Mouse (Mus musculus): ENCODE measurements around the gene Syndig1. TPM values are rescaled to one million over a fixed set of nuclear protein-coding genes. Genes with fewer than 3 reads are reported as not detected.

Gene Syndig1
- polyA plus RNA-seq, 1 experiment from 2014 or later: 4.2 TPM

- no peak overlapping the region for H3K4me2 ChIP-seq
- no peaks in the 10 kb centered on the region for H3K36me3 ChIP-seq
- H3K27ac ChIP-seq: no peak overlapping the region
- no peaks in the 10 kb centered on the region for H3K9me3 ChIP-seq
- no peak for ATAC-seq (ENCODE audit: insufficient number of reproducible peaks, insufficient read depth, low FRiP score, low TSS enrichment, low read depth)
- no peak overlapping the region for H3K9ac ChIP-seq
- WGBS: 22% methylated on average over 2 of the region's 2 CpGs
- peaks cover 16% of the 10 kb centered on the region for H3K4me1 ChIP-seq
- no peak overlapping the region for H3K4me3 ChIP-seq
- no peaks in the 10 kb centered on the region for H3K27me3 ChIP-seq
These were observed 102.1 kb downstream of the Syndig1 start for GRCm38 (mm10) chr2:149931111-149931510.

GRCm38 (mm10) chr2:149932095-149932494 lies 103.1 kb downstream of the Syndig1 start:
- Histone ChIP-seq H3K4me3 (no peak overlapping the region), H3K36me3 (no peaks in the 10 kb centered on the region), H3K4me2 (no peak overlapping the region), H3K9me3 (no peaks in the 10 kb centered on the region), H3K9ac (no peak overlapping the region), H3K4me1 (peaks cover 16% of the 10 kb centered on the region), H3K27me3 (no peaks in the 10 kb centered on the region), H3K27ac (no peak overlapping the region)
- ATAC-seq (ENCODE audit: insufficient number of reproducible peaks, insufficient read depth, low FRiP score, low TSS enrichment, low read depth): no peak

- H3K9ac ChIP-seq: no peak overlapping the region
- H3K4me2 ChIP-seq: no peak overlapping the region
- WGBS: 20% methylated on average over 2 of the region's 2 CpGs
- no peaks in the 10 kb centered on the region for H3K27me3 ChIP-seq
- H3K27ac ChIP-seq: no peak overlapping the region
- no peak overlapping the region for H3K4me3 ChIP-seq
- no peaks in the 10 kb centered on the region for H3K9me3 ChIP-seq
- peaks cover 16% of the 10 kb centered on the region for H3K4me1 ChIP-seq
- no peaks in the 10 kb centered on the region for H3K36me3 ChIP-seq
- ATAC-seq (ENCODE audit: insufficient number of reproducible peaks, insufficient read depth, low FRiP score, low TSS enrichment, low read depth): no peak
These were observed 104.4 kb downstream of the Syndig1 start for GRCm38 (mm10) chr2:149933247-149933898.

GRCm38 (mm10) chr2:149934139-149934538 lies 105.1 kb downstream of the Syndig1 start:
- no peak for ATAC-seq (ENCODE audit: insufficient number of reproducible peaks, insufficient read depth, low FRiP score, low TSS enrichment, low read depth)
- H3K9ac ChIP-seq: no peak overlapping the region
- H3K4me3 ChIP-seq: no peak overlapping the region
- H3K27me3 ChIP-seq: no peaks in the 10 kb centered on the region
- H3K4me2 ChIP-seq: no peak overlapping the region
- no peaks in the 10 kb centered on the region for H3K36me3 ChIP-seq
- 16% methylated on average over 4 of the region's 4 CpGs for WGBS
- peaks cover 16% of the 10 kb centered on the region for H3K4me1 ChIP-seq
- H3K27ac ChIP-seq: no peak overlapping the region
- no peaks in the 10 kb centered on the region for H3K9me3 ChIP-seq

- no peak for ATAC-seq (ENCODE audit: insufficient number of reproducible peaks, insufficient read depth, low FRiP score, low TSS enrichment, low read depth)
- Histone ChIP-seq H3K4me1 (no peaks in the 10 kb centered on the region), H3K4me2 (no peak overlapping the region), H3K27me3 (no peaks in the 10 kb centered on the region), H3K4me3 (no peak overlapping the region), H3K36me3 (no peaks in the 10 kb centered on the region), H3K27ac (no peak overlapping the region), H3K9me3 (no peaks in the 10 kb centered on the region), H3K9ac (no peak overlapping the region)
- 73% methylated on average over 4 of the region's 4 CpGs for WGBS
These were observed 109.8 kb downstream of the Syndig1 start for GRCm38 (mm10) chr2:149938829-149939228.

GRCm38 (mm10) chr2:149939586-149939985 lies 110.6 kb downstream of the Syndig1 start:
- no peak for ATAC-seq (ENCODE audit: insufficient number of reproducible peaks, insufficient read depth, low FRiP score, low TSS enrichment, low read depth)
- 38% methylated on average over 2 of the region's 2 CpGs for WGBS
- no peaks in the 10 kb centered on the region for H3K36me3 ChIP-seq
- no peaks in the 10 kb centered on the region for H3K9me3 ChIP-seq
- H3K4me3 ChIP-seq: no peak overlapping the region
- no peak overlapping the region for H3K4me2 ChIP-seq
- no peak overlapping the region for H3K27ac ChIP-seq
- H3K9ac ChIP-seq: no peak overlapping the region
- H3K4me1 ChIP-seq: no peaks in the 10 kb centered on the region
- H3K27me3 ChIP-seq: no peaks in the 10 kb centered on the region

- H3K9ac ChIP-seq: no peak overlapping the region
- H3K27me3 ChIP-seq: no peaks in the 10 kb centered on the region
- no peaks in the 10 kb centered on the region for H3K9me3 ChIP-seq
- no peaks in the 10 kb centered on the region for H3K4me1 ChIP-seq
- no peak overlapping the region for H3K27ac ChIP-seq
- H3K36me3 ChIP-seq: no peaks in the 10 kb centered on the region
- WGBS: 91% methylated on average over 4 of the region's 4 CpGs
- no peak overlapping the region for H3K4me3 ChIP-seq
- H3K4me2 ChIP-seq: no peak overlapping the region
- no peak for ATAC-seq (ENCODE audit: insufficient number of reproducible peaks, insufficient read depth, low FRiP score, low TSS enrichment, low read depth)
These were observed 121.6 kb downstream of the Syndig1 start for GRCm38 (mm10) chr2:149950641-149951040.

- no peak overlapping the region for H3K4me2 ChIP-seq
- no peak for ATAC-seq (ENCODE audit: insufficient number of reproducible peaks, insufficient read depth, low FRiP score, low TSS enrichment, low read depth)
- 68% methylated on average over 4 of the region's 4 CpGs for WGBS
- no peak overlapping the region for H3K4me3 ChIP-seq
- H3K9me3 ChIP-seq: no peaks in the 10 kb centered on the region
- H3K27me3 ChIP-seq: no peaks in the 10 kb centered on the region
- no peak overlapping the region for H3K27ac ChIP-seq
- H3K9ac ChIP-seq: no peak overlapping the region
- H3K36me3 ChIP-seq: no peaks in the 10 kb centered on the region
- H3K4me1 ChIP-seq: peaks cover 3% of the 10 kb centered on the region; the same call in 1 of the 2 replicates
These were observed 142.0 kb downstream of the Syndig1 start for GRCm38 (mm10) chr2:149971014-149971413.

GRCm38 (mm10) chr2:149973583-149973982 lies 144.6 kb downstream of the Syndig1 start:
- ATAC-seq (ENCODE audit: insufficient number of reproducible peaks, insufficient read depth, low FRiP score, low TSS enrichment, low read depth): no peak

GRCm38 (mm10) chr2:149980419-149980818 lies 151.4 kb downstream of the Syndig1 start:
- H3K4me1 ChIP-seq: no peaks in the 10 kb centered on the region
- 73% methylated on average over 1 of the region's 1 CpGs for WGBS
- H3K36me3 ChIP-seq: no peaks in the 10 kb centered on the region
- no peaks in the 10 kb centered on the region for H3K9me3 ChIP-seq
- no peak for ATAC-seq (ENCODE audit: insufficient number of reproducible peaks, insufficient read depth, low FRiP score, low TSS enrichment, low read depth)
- no peak overlapping the region for H3K4me2 ChIP-seq
- H3K9ac ChIP-seq: no peak overlapping the region
- H3K27ac ChIP-seq: no peak overlapping the region
- H3K4me3 ChIP-seq: no peak overlapping the region
- no peaks in the 10 kb centered on the region for H3K27me3 ChIP-seq

More at GRCm38 (mm10) chr2:149973583-149973982, 144.6 kb downstream of the Syndig1 start:
- Histone ChIP-seq H3K4me1 (peaks cover 3% of the 10 kb centered on the region; the same call in 1 of the 2 replicates), H3K9me3 (no peaks in the 10 kb centered on the region), H3K9ac (no peak overlapping the region), H3K4me3 (no peak overlapping the region), H3K27me3 (no peaks in the 10 kb centered on the region), H3K4me2 (no peak overlapping the region), H3K36me3 (no peaks in the 10 kb centered on the region), H3K27ac (no peak overlapping the region)
- 60% methylated on average over 6 of the region's 6 CpGs for WGBS

GRCm38 (mm10) chr2:149982466-149982865 lies 153.5 kb downstream of the Syndig1 start:
- Histone ChIP-seq H3K27ac (no peak overlapping the region), H3K9me3 (no peaks in the 10 kb centered on the region), H3K4me3 (no peak overlapping the region), H3K9ac (no peak overlapping the region), H3K4me2 (no peak overlapping the region), H3K4me1 (no peaks in the 10 kb centered on the region), H3K27me3 (no peaks in the 10 kb centered on the region), H3K36me3 (no peaks in the 10 kb centered on the region)
- ATAC-seq (ENCODE audit: insufficient number of reproducible peaks, insufficient read depth, low FRiP score, low TSS enrichment, low read depth): no peak

GRCm38 (mm10) chr2:149983107-149983506 lies 154.1 kb downstream of the Syndig1 start:
- Histone ChIP-seq H3K36me3 (no peaks in the 10 kb centered on the region), H3K27ac (no peak overlapping the region), H3K4me1 (no peaks in the 10 kb centered on the region), H3K4me2 (no peak overlapping the region), H3K27me3 (no peaks in the 10 kb centered on the region), H3K9ac (no peak overlapping the region), H3K4me3 (no peak overlapping the region), H3K9me3 (no peaks in the 10 kb centered on the region)
- WGBS: 83% methylated on average over 1 of the region's 1 CpGs
- no peak for ATAC-seq (ENCODE audit: insufficient number of reproducible peaks, insufficient read depth, low FRiP score, low TSS enrichment, low read depth)

Measured in embryonic facial prominence, embryonic 13.5 days (tissue).